Comparison of ENCODE assay signal across 22 mouse cellular contexts in the genomic region with DNA sequence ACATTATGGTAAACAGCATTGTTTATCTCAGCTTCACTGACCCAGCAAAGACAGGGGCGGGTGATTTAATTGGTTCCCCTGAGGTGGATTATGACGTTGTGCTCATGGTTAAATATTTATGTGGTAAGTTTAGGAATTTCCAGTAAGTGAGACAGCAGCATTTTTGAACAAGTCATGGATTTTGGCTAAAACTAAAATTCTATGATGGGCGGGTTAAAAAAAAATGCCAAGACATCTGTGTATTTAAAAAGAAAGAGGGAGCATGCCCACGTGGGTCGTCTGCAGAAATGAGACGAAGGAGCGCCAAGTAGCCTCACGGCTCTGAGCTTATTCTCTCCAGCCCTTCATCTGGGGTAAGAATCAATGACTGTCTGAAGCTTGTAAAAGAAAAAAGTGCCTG. TPM values are rescaled to one million over a fixed set of nuclear protein-coding genes. Genes with fewer than 3 reads are reported as not detected.
"Had no signal": no experiment of that assay in that cellular context is flagged by ENCODE, and none has a peak within 500 bp of the region (broad histone marks: within the 10 kb centered on the region; RNA-seq: fewer than 3 reads in every experiment).

No protein-coding gene starts in this region.

- ATAC-seq: liver, postnatal 0 days; lung, postnatal 0 days; midbrain, embryonic 15.5 days had no signal

- H3K4me1 ChIP-seq: midbrain, embryonic 12.5 days; midbrain, embryonic 15.5 days; neural tube, embryonic 13.5 days; stomach, embryonic 15.5 days had no signal

- H3K9me3 ChIP-seq: limb, embryonic 12.5 days; limb, embryonic 15.5 days; midbrain, embryonic 12.5 days; midbrain, embryonic 15.5 days; neural tube, embryonic 13.5 days; stomach, embryonic 15.5 days had no signal

- H3K27me3 ChIP-seq: limb, embryonic 12.5 days; limb, embryonic 15.5 days; midbrain, embryonic 12.5 days; midbrain, embryonic 15.5 days; neural tube, embryonic 13.5 days; stomach, embryonic 15.5 days had no signal

- H3K27ac ChIP-seq: kidney, postnatal 0 days; layer of hippocampus, adult 2 months; limb, embryonic 12.5 days; limb, embryonic 15.5 days; liver, embryonic 14.5 days; macrophage; midbrain, embryonic 12.5 days; midbrain, embryonic 15.5 days; neural tube, embryonic 13.5 days; stomach, embryonic 15.5 days had no signal

- H3K4me3 ChIP-seq: layer of hippocampus, adult 2 months; limb, embryonic 12.5 days; limb, embryonic 15.5 days; midbrain, embryonic 12.5 days; midbrain, embryonic 15.5 days; myocyte; neural tube, embryonic 13.5 days; stomach, embryonic 15.5 days had no signal

- DNase-seq: kidney, postnatal 25 days; layer of hippocampus, postnatal 36 days; left cerebral cortex, postnatal 4 days; liver, postnatal 0 days; lung, embryonic 14.5 days; retina, postnatal 1 day; right cerebral cortex, postnatal 25 days; spleen, adult 18-20 months; thymus, postnatal 25 days had no signal

- H3K9ac ChIP-seq: limb, embryonic 12.5 days; limb, embryonic 15.5 days; liver, embryonic 14.5 days; liver, postnatal 0 days; lung, embryonic 14.5 days; midbrain, embryonic 12.5 days; midbrain, embryonic 15.5 days; neural tube, embryonic 13.5 days; stomach, embryonic 15.5 days had no signal

- H3K36me3 ChIP-seq: limb, embryonic 12.5 days; limb, embryonic 15.5 days; midbrain, embryonic 12.5 days; midbrain, embryonic 15.5 days; neural tube, embryonic 13.5 days; stomach, embryonic 15.5 days had no signal

- H3K4me2 ChIP-seq: limb, embryonic 12.5 days; limb, embryonic 15.5 days; liver, embryonic 11.5 days; lung, embryonic 14.5 days; midbrain, embryonic 12.5 days; midbrain, embryonic 15.5 days; neural tube, embryonic 13.5 days; stomach, embryonic 15.5 days had no signal

RNA-seq across cellular contexts. Expression of gene Il1rl1, which starts 10.1 kb away (rescaled TPM):
- polyA plus RNA-seq: midbrain, embryonic 12.5 days; neural tube, embryonic 13.5 days had no signal

RNA-seq across cellular contexts. Expression of gene Il18r1, which starts 25.8 kb away (rescaled TPM):
- polyA plus RNA-seq: limb, embryonic 12.5 days; midbrain, embryonic 12.5 days; midbrain, embryonic 15.5 days; myocyte; neural tube, embryonic 13.5 days had no signal
